Mouse (Mus musculus): ENCODE measurements around the gene Bmp5. TPM values are rescaled to one million over a fixed set of nuclear protein-coding genes. Genes with fewer than 3 reads are reported as not detected.

Gene Bmp5
- total RNA-seq, 2 experiments from 2014 or later = 1.2 to 1.5 TPM

GRCm38 (mm10) chr9:75944663-75945062, 169.5 kb downstream of the Bmp5 start:
- DNase-seq (ENCODE audit: low spot score in 2 of 2) = no peak

Small RNA genes lying within 50 kb of the gene (microRNA-seq; reads per million reads assigned to microRNA genes)
- 0 reads per million in 2 experiments for gene Gm44355

Other genes with a start within 250 kb of the Bmp5 start
- 10 to 100 TPM; 51.5 to 61.4 TPM for gene Tmod3, start 215.7 kb upstream of the Bmp5 start, total RNA-seq (2021)
- gene Tmod2, start 164.0 kb upstream of the Bmp5 start, total RNA-seq (2021) = 100 to 1,000 TPM; 420 to 434 TPM
- gene Lysmd2, start 149.6 kb upstream of the Bmp5 start, total RNA-seq (2021) = 10 to 100 TPM; 56.9 to 57.2 TPM
- gene Scg3, start 91.3 kb upstream of the Bmp5 start, total RNA-seq (2021) = 100 to 1,000 TPM; 317 to 325 TPM
- 10 to 100 TPM; 13.9 to 16.4 TPM for gene Hmgcll1, start 239.5 kb downstream of the Bmp5 start, total RNA-seq (2021)

All from layer of hippocampus, postnatal 14 days (tissue).